Mouse (Mus musculus): ENCODE data around the gene Ppox. TPM values are rescaled to one million over a fixed set of nuclear protein-coding genes. Genes with fewer than 3 reads are reported as not detected.

Ppox gene
- polyA plus RNA-seq, 1 experiment = 9.0 TPM

- H3K4me3 ChIP-seq (ENCODE audit: insufficient read depth, poor library complexity, severe bottlenecking) = no peak overlapping the region
- TF ChIP-seq CTCF (IDR thresholded peaks at IDR 0.05; ENCODE audit: control insufficient read depth, insufficient read depth, insufficient read length) (no peak), CEBPB (IDR thresholded peaks at IDR 0.05; ENCODE audit: low read depth) (no peak), MYOG (IDR thresholded peaks at IDR 0.05; ENCODE audit: control insufficient read depth, extremely low read depth, insufficient read length) (no peak), MAX (IDR thresholded peaks at IDR 0.05) (no peak), FOSL1 (IDR thresholded peaks at IDR 0.05; ENCODE audit: insufficient read depth, low read length, poor library complexity, severe bottlenecking) (no peak), MYOD1 (IDR thresholded peaks at IDR 0.05; ENCODE audit: control insufficient read depth, insufficient read length, low read depth) (no peak), USF1 (IDR thresholded peaks at IDR 0.05; ENCODE audit: low read depth) (no peak)
- H3K36me3 ChIP-seq (ENCODE audit: control insufficient read depth, insufficient read depth) = peaks cover 4% of the 10 kb centered on the region
- H3K27me3 ChIP-seq (ENCODE audit: control insufficient read depth, insufficient read depth, insufficient read length) = no peaks in the 10 kb centered on the region
- H3ac ChIP-seq (ENCODE audit: control insufficient read depth, insufficient read length, low read depth) = no peak overlapping the region
- no peaks in the 10 kb centered on the region for H3K79me2 ChIP-seq (ENCODE audit: control insufficient read depth, insufficient read depth)
- no peaks in the 10 kb centered on the region for H3K79me3 ChIP-seq (ENCODE audit: low read depth)
Observed at GRCm38 (mm10) chr1:171260316-171260715, 20.7 kb downstream of the Ppox start.

DNA sequence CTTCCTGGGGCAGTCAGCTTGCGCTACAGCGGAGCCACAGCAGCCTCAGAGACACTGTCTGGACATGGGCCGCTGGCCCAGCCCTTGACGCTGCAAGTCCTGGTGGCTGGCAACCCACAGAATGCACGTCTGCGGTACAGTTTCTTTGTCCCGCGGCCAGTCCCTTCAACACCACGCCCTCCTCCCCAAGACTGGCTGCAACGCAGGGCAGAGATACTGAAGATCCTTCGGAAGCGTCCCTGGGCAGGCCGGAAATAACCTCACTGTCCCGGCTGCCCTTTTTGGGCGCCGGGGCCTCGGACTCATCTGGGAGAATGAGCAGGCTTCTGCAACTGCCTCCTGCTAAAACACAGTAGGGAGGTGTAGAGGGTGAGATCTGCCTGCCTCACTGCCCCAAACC lies 22.1 kb downstream of the Ppox start:
- Histone ChIP-seq H3K79me3 (ENCODE audit: low read depth) (no peaks in the 10 kb centered on the region), H3K79me2 (ENCODE audit: control insufficient read depth, insufficient read depth) (no peaks in the 10 kb centered on the region), H3K27me3 (ENCODE audit: control insufficient read depth, insufficient read depth, insufficient read length) (no peaks in the 10 kb centered on the region), H3ac (ENCODE audit: control insufficient read depth, insufficient read length, low read depth) (no peak overlapping the region), H3K36me3 (ENCODE audit: control insufficient read depth, insufficient read depth) (peaks cover 7% of the 10 kb centered on the region), H3K4me3 (ENCODE audit: insufficient read depth, poor library complexity, severe bottlenecking) (no peak overlapping the region)
- TF ChIP-seq MAX (IDR thresholded peaks at IDR 0.05) = no peak
- no peak for TF ChIP-seq CEBPB (IDR thresholded peaks at IDR 0.05; ENCODE audit: low read depth)
- TF ChIP-seq MYOD1 (IDR thresholded peaks at IDR 0.05; ENCODE audit: control insufficient read depth, insufficient read length, low read depth) = no peak
- no peak for TF ChIP-seq USF1 (IDR thresholded peaks at IDR 0.05; ENCODE audit: low read depth)
- TF ChIP-seq FOSL1 (IDR thresholded peaks at IDR 0.05; ENCODE audit: insufficient read depth, low read length, poor library complexity, severe bottlenecking) = no peak

DNA sequence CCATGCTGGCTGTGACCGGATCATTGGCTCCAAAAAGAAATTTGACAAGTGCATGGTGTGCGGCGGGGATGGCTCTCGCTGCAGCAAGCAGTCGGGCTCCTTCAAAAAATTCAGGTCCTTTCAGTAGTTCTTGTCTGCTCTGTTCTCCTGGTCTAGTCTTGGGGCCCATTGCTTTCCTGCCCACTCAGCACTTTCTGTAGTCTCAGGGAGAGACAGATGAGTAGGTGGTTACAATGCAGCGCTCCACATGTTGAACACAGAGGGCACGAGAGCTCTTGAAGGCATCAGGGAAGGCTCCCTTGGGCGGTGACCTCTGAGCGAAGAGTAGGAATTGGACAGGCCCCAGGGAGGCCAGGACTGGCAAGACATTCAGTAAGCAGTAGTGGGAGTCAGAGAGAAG lies 23.2 kb downstream of the Ppox start:
- Histone ChIP-seq H3K36me3 (ENCODE audit: control insufficient read depth, insufficient read depth) (peaks cover 9% of the 10 kb centered on the region), H3K4me3 (ENCODE audit: insufficient read depth, poor library complexity, severe bottlenecking) (no peak overlapping the region), H3ac (ENCODE audit: control insufficient read depth, insufficient read length, low read depth) (no peak overlapping the region), H3K79me3 (ENCODE audit: low read depth) (no peaks in the 10 kb centered on the region), H3K79me2 (ENCODE audit: control insufficient read depth, insufficient read depth) (no peaks in the 10 kb centered on the region), H3K27me3 (ENCODE audit: control insufficient read depth, insufficient read depth, insufficient read length) (no peaks in the 10 kb centered on the region)
- TF ChIP-seq USF1 (IDR thresholded peaks at IDR 0.05; ENCODE audit: low read depth) = no peak
- TF ChIP-seq FOSL1 (IDR thresholded peaks at IDR 0.05; ENCODE audit: insufficient read depth, low read length, poor library complexity, severe bottlenecking) = no peak
- no peak for TF ChIP-seq MAX (IDR thresholded peaks at IDR 0.05)
- TF ChIP-seq MYOG (IDR thresholded peaks at IDR 0.05; ENCODE audit: control insufficient read depth, extremely low read depth, insufficient read length) = no peak
- no peak for TF ChIP-seq CTCF (IDR thresholded peaks at IDR 0.05; ENCODE audit: control insufficient read depth, insufficient read depth, insufficient read length)
- no peak for TF ChIP-seq CEBPB (IDR thresholded peaks at IDR 0.05; ENCODE audit: low read depth)
- no peak for TF ChIP-seq MYOD1 (IDR thresholded peaks at IDR 0.05; ENCODE audit: control insufficient read depth, insufficient read length, low read depth)

DNA sequence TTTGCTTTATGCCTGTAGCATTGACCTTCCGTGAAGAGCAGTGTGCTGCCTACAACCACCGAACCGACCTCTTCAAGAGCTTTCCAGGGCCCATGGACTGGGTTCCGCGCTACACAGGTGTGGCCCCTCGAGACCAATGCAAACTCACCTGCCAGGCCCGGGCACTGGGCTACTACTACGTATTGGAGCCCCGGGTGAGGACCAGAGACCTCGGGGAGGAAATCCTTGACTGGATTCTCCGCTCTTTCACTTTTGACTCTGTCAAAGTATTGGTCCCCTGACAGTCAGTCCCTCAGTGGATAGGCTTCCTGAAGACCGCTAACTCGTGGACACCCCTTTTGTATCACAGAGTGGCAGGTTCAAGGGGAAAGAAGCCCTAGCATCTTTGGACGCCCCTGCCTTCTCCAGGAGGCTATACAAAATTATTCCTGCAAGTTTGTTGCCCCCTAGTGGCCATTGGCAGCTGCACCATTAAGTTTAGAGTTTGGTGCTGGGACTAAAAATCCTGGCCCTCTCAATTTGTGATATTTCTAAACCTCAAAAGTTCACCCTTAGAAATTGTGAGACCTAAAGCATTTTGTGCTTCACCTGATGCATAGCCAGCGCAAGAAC lies 23.9 kb downstream of the Ppox start:
- no peak for TF ChIP-seq FOSL1 (IDR thresholded peaks at IDR 0.05; ENCODE audit: insufficient read depth, low read length, poor library complexity, severe bottlenecking)
- peak; percentile 39 for TF ChIP-seq CTCF (IDR thresholded peaks at IDR 0.05; ENCODE audit: control insufficient read depth, insufficient read depth, insufficient read length)
- no peak for TF ChIP-seq CEBPB (IDR thresholded peaks at IDR 0.05; ENCODE audit: low read depth)
- no peak for TF ChIP-seq MAX (IDR thresholded peaks at IDR 0.05)
- Histone ChIP-seq H3K79me2 (ENCODE audit: control insufficient read depth, insufficient read depth) (no peaks in the 10 kb centered on the region), H3K27me3 (ENCODE audit: control insufficient read depth, insufficient read depth, insufficient read length) (no peaks in the 10 kb centered on the region), H3ac (ENCODE audit: control insufficient read depth, insufficient read length, low read depth) (no peak overlapping the region), H3K79me3 (ENCODE audit: low read depth) (no peaks in the 10 kb centered on the region), H3K36me3 (ENCODE audit: control insufficient read depth, insufficient read depth) (peaks cover 9% of the 10 kb centered on the region), H3K4me3 (ENCODE audit: insufficient read depth, poor library complexity, severe bottlenecking) (no peak overlapping the region)

- TF ChIP-seq CEBPB (IDR thresholded peaks at IDR 0.05; ENCODE audit: low read depth) (no peak), CTCF (IDR thresholded peaks at IDR 0.05; ENCODE audit: control insufficient read depth, insufficient read depth, insufficient read length) (no peak), MAX (IDR thresholded peaks at IDR 0.05) (no peak), MYOD1 (IDR thresholded peaks at IDR 0.05; ENCODE audit: control insufficient read depth, insufficient read length, low read depth) (no peak), FOSL1 (IDR thresholded peaks at IDR 0.05; ENCODE audit: insufficient read depth, low read length, poor library complexity, severe bottlenecking) (no peak), USF1 (IDR thresholded peaks at IDR 0.05; ENCODE audit: low read depth) (no peak), MYOG (IDR thresholded peaks at IDR 0.05; ENCODE audit: control insufficient read depth, extremely low read depth, insufficient read length) (no peak)
- Histone ChIP-seq H3K4me3 (ENCODE audit: insufficient read depth, poor library complexity, severe bottlenecking) (no peak overlapping the region), H3K36me3 (ENCODE audit: control insufficient read depth, insufficient read depth) (peaks cover 9% of the 10 kb centered on the region), H3ac (ENCODE audit: control insufficient read depth, insufficient read length, low read depth) (no peak overlapping the region), H3K27me3 (ENCODE audit: control insufficient read depth, insufficient read depth, insufficient read length) (no peaks in the 10 kb centered on the region), H3K79me2 (ENCODE audit: control insufficient read depth, insufficient read depth) (no peaks in the 10 kb centered on the region), H3K79me3 (ENCODE audit: low read depth) (no peaks in the 10 kb centered on the region)
Observed at GRCm38 (mm10) chr1:171256095-171256818, 24.7 kb downstream of the Ppox start.
